Mouse (Mus musculus) adrenal gland, postnatal 36 days (tissue): ENCODE measurements at regions not wholly inside any gene's neighbourhood (a gene's known extent, or its start where the extent isn't known, plus 50 kb on each side); places are given as distances from the start of the nearest gene placed in this dataset.

ENCODE experiments used
- DNase-seq, 2 experiments: peaks; one replicate each; pipeline ENCODE4 v3.0.0; 2021; ENCODE audit warnings: mixed read lengths in 1 of 2

GRCm38 (mm10) chr1:39047316-39047715, 61.9 kb downstream of the Pdcl3 start:
- no peak for DNase-seq

GRCm38 (mm10) chr1:39057304-39057703, 71.9 kb downstream of the Pdcl3 start:
- DNase-seq = no peak

GRCm38 (mm10) chr1:39062509-39062908, 77.1 kb downstream of the Pdcl3 start:
- no peak for DNase-seq

- no peak for DNase-seq
Measured at GRCm38 (mm10) chr1:39063666-39064385, 78.4 kb downstream of the Pdcl3 start.

GRCm38 (mm10) chr1:39064781-39065180, 79.4 kb downstream of the Pdcl3 start:
- no peak for DNase-seq

- DNase-seq = no peak
Measured at GRCm38 (mm10) chr1:39067901-39068300, 82.5 kb downstream of the Pdcl3 start.

GRCm38 (mm10) chr1:39069086-39069655, 83.8 kb downstream of the Pdcl3 start:
- DNase-seq = no peak

GRCm38 (mm10) chr1:39069676-39070075, 84.3 kb downstream of the Pdcl3 start:
- DNase-seq = no peak

GRCm38 (mm10) chr1:39075966-39076365, 90.6 kb downstream of the Pdcl3 start:
- peak; percentile 16 to 18 for DNase-seq

- no peak for DNase-seq
Measured at GRCm38 (mm10) chr1:39078584-39079315, 93.3 kb downstream of the Pdcl3 start.

GRCm38 (mm10) chr1:39083911-39084826, 98.8 kb downstream of the Pdcl3 start:
- no peak for DNase-seq

GRCm38 (mm10) chr1:39086273-39086672, 100.9 kb downstream of the Pdcl3 start:
- peak in 1 of 2 experiments; percentile 17 for DNase-seq

- no peak for DNase-seq
Measured at GRCm38 (mm10) chr1:39089875-39090274, 103.7 kb upstream of the Npas2 start.

- DNase-seq = no peak
Measured at GRCm38 (mm10) chr1:39091121-39091520, 102.4 kb upstream of the Npas2 start.

- no peak for DNase-seq
Measured at GRCm38 (mm10) chr1:39091638-39092037, 101.9 kb upstream of the Npas2 start.

- DNase-seq = no peak
Measured at GRCm38 (mm10) chr1:39093291-39093690, 100.2 kb upstream of the Npas2 start.

- no peak for DNase-seq
Measured at GRCm38 (mm10) chr1:39094001-39094400, 99.5 kb upstream of the Npas2 start.

- no peak for DNase-seq
Measured at GRCm38 (mm10) chr1:39095901-39096300, 97.6 kb upstream of the Npas2 start.

GRCm38 (mm10) chr1:39096726-39097125, 96.8 kb upstream of the Npas2 start:
- DNase-seq = no peak

GRCm38 (mm10) chr1:39097499-39097898, 96.0 kb upstream of the Npas2 start:
- DNase-seq = no peak

GRCm38 (mm10) chr1:39098154-39098553, 95.4 kb upstream of the Npas2 start:
- no peak for DNase-seq

- DNase-seq = no peak
Measured at GRCm38 (mm10) chr1:39099246-39099645, 94.3 kb upstream of the Npas2 start.
